8 mouse cellular contexts compared by ENCODE assay signal in genomic region chr9:94456085-94456531, GRCm38 (mm10).
DNase-seq lines count a peak whose midpoint lies in the region; ATAC-seq lines count a peak whose summit lies in the region.

No protein-coding gene starts in this region.

- no peak overlapping the region for H3K9ac ChIP-seq in heart, embryonic 11.5 days (ENCODE audit: low read depth, low read length)
- no peak overlapping the region for H3K9ac ChIP-seq in liver, embryonic 15.5 days

- WGBS in heart, embryonic 11.5 days (ENCODE audit: insufficient replicate concordance) = 67% methylated on average over 6 of the region's 6 CpGs
- 57% methylated on average over 6 of the region's 6 CpGs for WGBS in liver, embryonic 15.5 days (ENCODE audit: insufficient replicate concordance)

- intact Hi-C loops in heart, postnatal 14 days (cut with DNase I) = no loop called here
- intact Hi-C loops in heart, postnatal 36 days (cut with DNase I) = no loop called here

- H3K27me3 ChIP-seq in heart, embryonic 11.5 days (ENCODE audit: control insufficient read depth, insufficient read depth, low read length) = no peaks in the 10 kb centered on the region
- H3K27me3 ChIP-seq in liver, embryonic 15.5 days = no peaks in the 10 kb centered on the region

- no peaks in the 10 kb centered on the region for H3K36me3 ChIP-seq in heart, embryonic 11.5 days (ENCODE audit: control insufficient read depth, insufficient read depth, low read length)
- no peaks in the 10 kb centered on the region for H3K36me3 ChIP-seq in liver, embryonic 15.5 days (replicated peaks)

- no peaks in the 10 kb centered on the region for H3K9me3 ChIP-seq in heart, embryonic 11.5 days (replicated peaks; ENCODE audit: control insufficient read depth, low read length)
- H3K9me3 ChIP-seq in liver, embryonic 15.5 days (replicated peaks) = no peaks in the 10 kb centered on the region

- H3K27ac ChIP-seq in heart, embryonic 11.5 days (ENCODE audit: low read depth, low read length) = no peak overlapping the region
- 0 out of 2 replicates have a peak overlapping the region, but pooled peaks have one; percentile 48 for H3K27ac ChIP-seq in liver, embryonic 15.5 days (replicated peaks)

- no peak for ATAC-seq in heart, embryonic 11.5 days (replicated peaks; ENCODE audit: insufficient number of reproducible peaks, low FRiP score, low TSS enrichment)
- ATAC-seq in liver, embryonic 15.5 days (ENCODE audit: insufficient read depth) = peak; percentile 83

- no peaks in the 10 kb centered on the region for H3K4me1 ChIP-seq in heart, embryonic 11.5 days (ENCODE audit: control insufficient read depth, insufficient read depth, low read length)
- no peaks in the 10 kb centered on the region for H3K4me1 ChIP-seq in liver, embryonic 15.5 days (replicated peaks)

- H3K4me3 ChIP-seq in heart, embryonic 11.5 days (ENCODE audit: low read depth, low read length) = no peak overlapping the region
- no peak overlapping the region for H3K4me3 ChIP-seq in liver, embryonic 15.5 days (replicated peaks)

- H3K4me2 ChIP-seq in heart, embryonic 11.5 days = no peak overlapping the region
- no peak overlapping the region; the same call in 1 of the 2 replicates for H3K4me2 ChIP-seq in liver, embryonic 15.5 days

- peak; percentile 7 to 10 for DNase-seq in heart, postnatal 14 days
- peak; percentile 46 to 59 for DNase-seq in adrenal gland, postnatal 36 days
- peak; percentile 5 to 22 for DNase-seq in heart, postnatal 36 days
- DNase-seq in c-Kit-positive CD71-positive TER-119-positive erythroid progenitor cells, embryonic 14.5 days (ENCODE audit: low spot score) = no peak
- DNase-seq in spleen, adult 12 weeks (ENCODE audit: low spot score) = no peak
- no peak for DNase-seq in thymus, postnatal 36 days

Comparison
In these comparisons a context has a peak if more than half of its experiments do, and no peak if none do; other contexts are left out.
1. DNase-seq: peak in heart, postnatal 14 days (2 of 2), adrenal gland, postnatal 36 days (2 of 2) and heart, postnatal 36 days (2 of 2); none in c-Kit-positive CD71-positive TER-119-positive erythroid progenitor cells, embryonic 14.5 days (single experiment), spleen, adult 12 weeks (single experiment) and thymus, postnatal 36 days (0 of 2).